Mouse (Mus musculus) neural tube, embryonic 11.5 days (tissue): ENCODE data around the gene Lhb. TPM values are rescaled to one million over a fixed set of nuclear protein-coding genes. Genes with fewer than 3 reads are reported as not detected.

Source experiments
- ATAC-seq: fragments of 200-750 bp; cut with Nextera tagmentation; 2 replicates; pipeline ENCODE4 v1.8.0; 2017; ENCODE audit warnings: moderate number of reproducible peaks, mild to moderate bottlenecking, moderate TSS enrichment, moderate library complexity; ENCODE audit not compliant: insufficient read depth, low FRiP score, low TSS enrichment
- DNase-seq: peaks from one replicate; pipeline ENCODE4 v3.0.0-alpha.2; 2015; ENCODE audit warnings: low spot score
- H3K27ac ChIP-seq: fragments of 300-500 bp; sonication (generic); 2 replicates; pipeline ENCODE4 v1.5.1; 2014; ENCODE audit warnings: low read depth, mild to moderate bottlenecking, low read length
- H3K27me3 ChIP-seq: fragments of 300-500 bp; sonication (generic); 2 replicates; pipeline ENCODE4 v1.6.1; 2014; ENCODE audit warnings: mild to moderate bottlenecking, low read length, mixed read lengths; ENCODE audit not compliant: control insufficient read depth, insufficient read depth
- H3K36me3 ChIP-seq: fragments of 300-500 bp; sonication (generic); 2 replicates; pipeline ENCODE4 v1.6.1; 2014; ENCODE audit warnings: mild to moderate bottlenecking, low read length, moderate library complexity, mixed read lengths; ENCODE audit not compliant: control insufficient read depth, insufficient read depth
- H3K4me1 ChIP-seq: fragments of 300-500 bp; sonication (generic); 2 replicates; pipeline ENCODE4 v1.6.1; 2014; ENCODE audit warnings: low read length, mixed read lengths; ENCODE audit not compliant: control insufficient read depth, insufficient read depth
- H3K4me2 ChIP-seq: fragments of 300-500 bp; sonication (generic); 2 replicates; pipeline ENCODE4 v1.6.1; 2014; ENCODE audit warnings: low read depth, mild to moderate bottlenecking, moderate library complexity
- H3K4me3 ChIP-seq: fragments of 300-500 bp; sonication (generic); 2 replicates; pipeline ENCODE4 v1.5.1; 2014; ENCODE audit warnings: low read depth, low read length
- H3K9ac ChIP-seq: fragments of 300-500 bp; sonication (generic); 2 replicates; pipeline ENCODE4 v1.6.1; 2014; ENCODE audit warnings: mild to moderate bottlenecking, low read length
- H3K9me3 ChIP-seq: fragments of 300-500 bp; sonication (generic); 2 replicates; pipeline ENCODE4 v1.6.1; 2016; ENCODE audit warnings: low read length; ENCODE audit not compliant: control insufficient read depth
- WGBS: fragments of 180-500 bp; shearing (Covaris S2); extraction: QIAGEN DNeasy Blood & Tissue Kit; methylation state at CpG from one replicate; pipeline ENCODE4 v1.1.7; 2014; 5-methylcytosine and 5-hydroxymethylcytosine counted together
- polyA plus RNA-seq: library from polyadenylated mRNA; unstranded; fragments of >200 nt; fragmentation: Nextera tagmentation; extraction: Ambion mirVana; gene quantifications from 2 replicates; pipeline ENCODE4 v1.2.1, GENCODE M21; 2014

Gene Lhb
- polyA plus RNA-seq, 1 experiment from 2014 or later, result not detected

GRCm38 (mm10) chr7:45437521-45438276 lies 17.1 kb downstream of the Lhb start, which contains the start of gene Ruvbl2:
Gene Ruvbl2 (minus strand): TSS chr7:45438096.
- peaks cover 18% of the 10 kb centered on the region; the same call in 1 of the 2 replicates for H3K4me1 ChIP-seq
- no peak within 1 kb of the TSS for H3K4me2 ChIP-seq
- H3K36me3 ChIP-seq, result no peaks in the 10 kb centered on the region
- H3K27ac ChIP-seq, result no peak within 1 kb of the TSS
- no peaks in the 10 kb centered on the region for H3K27me3 ChIP-seq
- DNase-seq (no peak), ATAC-seq (no peak)
- no peaks in the 10 kb centered on the region for H3K9me3 ChIP-seq
- H3K4me3 ChIP-seq, result no peak within 1 kb of the TSS
- H3K9ac ChIP-seq, result no peak within 1 kb of the TSS
- 27% methylated on average over 19 of the region's 19 CpGs for WGBS

GRCm38 (mm10) chr7:45443526-45444420 lies 23.2 kb downstream of the Lhb start:
- H3K27ac ChIP-seq, result no peak overlapping the region
- no peak overlapping the region for H3K4me3 ChIP-seq
- no peaks in the 10 kb centered on the region for H3K4me1 ChIP-seq
- H3K4me2 ChIP-seq, result no peak overlapping the region
- peaks cover 2% of the 10 kb centered on the region; the same call in 1 of the 2 replicates for H3K36me3 ChIP-seq
- H3K27me3 ChIP-seq, result no peaks in the 10 kb centered on the region
- WGBS, result 90% methylated on average over 22 of the region's 22 CpGs
- ATAC-seq, result no peak
- no peak for DNase-seq
- no peaks in the 10 kb centered on the region for H3K9me3 ChIP-seq
- no peak overlapping the region for H3K9ac ChIP-seq

GRCm38 (mm10) chr7:45446589-45446988 lies 26.0 kb downstream of the Lhb start:
- Histone ChIP-seq H3K9me3 (no peaks in the 10 kb centered on the region), H3K36me3 (peaks cover 2% of the 10 kb centered on the region; the same call in 1 of the 2 replicates)
- no peak for ATAC-seq

GRCm38 (mm10) chr7:45447325-45447990 lies 26.8 kb downstream of the Lhb start:
- Histone ChIP-seq H3K9ac (no peak overlapping the region), H3K27me3 (no peaks in the 10 kb centered on the region), H3K4me2 (no peak overlapping the region), H3K27ac (no peak overlapping the region), H3K4me3 (no peak overlapping the region), H3K4me1 (no peaks in the 10 kb centered on the region), H3K9me3 (no peaks in the 10 kb centered on the region), H3K36me3 (peaks cover 2% of the 10 kb centered on the region; the same call in 1 of the 2 replicates)
- 35% methylated on average over 11 of the region's 11 CpGs for WGBS
- DNase-seq, result no peak
- no peak for ATAC-seq

More at GRCm38 (mm10) chr7:45446589-45446988, 26.0 kb downstream of the Lhb start:
- no peak overlapping the region for H3K4me3 ChIP-seq
- no peaks in the 10 kb centered on the region for H3K4me1 ChIP-seq
- no peak overlapping the region for H3K27ac ChIP-seq
- H3K4me2 ChIP-seq, result no peak overlapping the region
- H3K27me3 ChIP-seq, result no peaks in the 10 kb centered on the region
- DNase-seq, result no peak
- H3K9ac ChIP-seq, result no peak overlapping the region

- H3K27me3 ChIP-seq, result no peaks in the 10 kb centered on the region
- H3K27ac ChIP-seq, result no peak overlapping the region
- H3K4me3 ChIP-seq, result no peak overlapping the region
- H3K36me3 ChIP-seq, result peaks cover 2% of the 10 kb centered on the region; the same call in 1 of the 2 replicates
- no peak overlapping the region for H3K4me2 ChIP-seq
- H3K9me3 ChIP-seq, result no peaks in the 10 kb centered on the region
- no peak for DNase-seq
- H3K9ac ChIP-seq, result no peak overlapping the region
- ATAC-seq, result no peak
- WGBS, result 91% methylated on average over 1 of the region's 1 CpGs
- H3K4me1 ChIP-seq, result no peaks in the 10 kb centered on the region
These were observed 29.4 kb downstream of the Lhb start for GRCm38 (mm10) chr7:45449974-45450373.

GRCm38 (mm10) chr7:45451344-45451982 lies 30.8 kb downstream of the Lhb start:
- Histone ChIP-seq H3K9ac (no peak overlapping the region), H3K27ac (no peak overlapping the region), H3K4me1 (no peaks in the 10 kb centered on the region), H3K9me3 (no peaks in the 10 kb centered on the region), H3K27me3 (no peaks in the 10 kb centered on the region), H3K4me3 (no peak overlapping the region), H3K4me2 (no peak overlapping the region), H3K36me3 (peaks cover 2% of the 10 kb centered on the region; the same call in 1 of the 2 replicates)
- ATAC-seq (peak; percentile 55; the same call in 1 of the 2 replicates), DNase-seq (peak; percentile 83)
- 54% methylated on average over 23 of the region's 23 CpGs for WGBS

- peaks cover 9% of the 10 kb centered on the region for H3K36me3 ChIP-seq
- no peak overlapping the region for H3K9ac ChIP-seq
- H3K27me3 ChIP-seq, result no peaks in the 10 kb centered on the region
- 0 out of 2 replicates have a peak overlapping the region, but pooled peaks have one; percentile 14 for H3K27ac ChIP-seq
- WGBS, result 90% methylated on average over 15 of the region's 15 CpGs
- no peak for DNase-seq
- no peaks in the 10 kb centered on the region for H3K9me3 ChIP-seq
- no peak for ATAC-seq
- no peak overlapping the region for H3K4me2 ChIP-seq
- H3K4me1 ChIP-seq, result peaks cover 14% of the 10 kb centered on the region; the same call in 1 of the 2 replicates
- no peak overlapping the region for H3K4me3 ChIP-seq
These were observed 34.4 kb downstream of the Lhb start for GRCm38 (mm10) chr7:45454971-45455370.
